Mouse (Mus musculus) liver, embryonic 15.5 days (tissue): ENCODE results near the gene Rapgef4. TPM values are rescaled to one million over a fixed set of nuclear protein-coding genes. Genes with fewer than 3 reads are reported as not detected.

Experiments
- ATAC-seq: fragments of 200-750 bp; cut with Nextera tagmentation; 2 replicates; pipeline ENCODE4 v1.8.0; 2017; ENCODE audit warnings: moderate number of reproducible peaks, mild to moderate bottlenecking, moderate library complexity; ENCODE audit not compliant: insufficient read depth
- H3K27ac ChIP-seq: fragments of 300-500 bp; sonication (generic); replicated peaks from 2 replicates; pipeline ENCODE4 v1.5.1; 2015; ENCODE audit warnings: mild to moderate bottlenecking, inconsistent platforms
- H3K27me3 ChIP-seq: fragments of 300-500 bp; sonication (generic); 2 replicates; pipeline ENCODE4 v1.6.1; 2015; ENCODE audit warnings: mild to moderate bottlenecking, inconsistent platforms
- H3K36me3 ChIP-seq: fragments of 300-500 bp; sonication (generic); replicated peaks from 2 replicates; pipeline ENCODE4 v1.6.1; 2015; ENCODE audit warnings: moderate library complexity, mild to moderate bottlenecking, inconsistent platforms
- H3K4me1 ChIP-seq: fragments of 300-500 bp; sonication (generic); replicated peaks from 2 replicates; pipeline ENCODE4 v1.6.1; 2015; ENCODE audit warnings: inconsistent platforms
- H3K4me2 ChIP-seq: fragments of 300-500 bp; sonication (generic); 2 replicates; pipeline ENCODE4 v1.6.1; 2015; ENCODE audit warnings: moderate library complexity, mild to moderate bottlenecking, inconsistent platforms
- H3K4me3 ChIP-seq: fragments of 300-500 bp; sonication (generic); replicated peaks from 2 replicates; pipeline ENCODE4 v1.5.1; 2015; ENCODE audit warnings: mild to moderate bottlenecking, inconsistent platforms
- H3K9ac ChIP-seq: fragments of 300-500 bp; sonication (generic); 2 replicates; pipeline ENCODE4 v1.6.1; 2015; ENCODE audit warnings: moderate library complexity, mild to moderate bottlenecking, inconsistent platforms
- H3K9me3 ChIP-seq: fragments of 300-500 bp; sonication (generic); replicated peaks from 2 replicates; pipeline ENCODE4 v1.6.1; 2016; ENCODE audit warnings: inconsistent platforms
- WGBS: fragments of 180-500 bp; shearing (Covaris S2); methylation state at CpG from one replicate; pipeline ENCODE4 v1.1.7; 2015; ENCODE audit warnings: mixed read lengths; ENCODE audit not compliant: insufficient replicate concordance; 5-methylcytosine and 5-hydroxymethylcytosine counted together
- polyA plus RNA-seq: library from polyadenylated mRNA; unstranded; fragments of >200 nt; fragmentation: Nextera tagmentation; extraction: Ambion mirVana; gene quantifications from 2 replicates; pipeline ENCODE4 v1.2.1, GENCODE M21; 2015

Rapgef4 gene
- 6.5 and 9.4 TPM in 2 replicates for polyA plus RNA-seq

- ATAC-seq, result no peak
- peak within 1 kb of the TSS; percentile 45 for H3K4me3 ChIP-seq
- H3K9me3 ChIP-seq, result no peaks in the 10 kb centered on the region
- peak within 1 kb of the TSS; percentile 25; the same call in 1 of the 2 replicates for H3K9ac ChIP-seq
- peaks cover 30% of the 10 kb centered on the region for H3K27me3 ChIP-seq
- WGBS, result 2% methylated on average over 52 of the region's 52 CpGs
- no peaks in the 10 kb centered on the region for H3K36me3 ChIP-seq
- peaks cover 6% of the 10 kb centered on the region; the same call in 1 of the 2 replicates for H3K4me1 ChIP-seq
- H3K27ac ChIP-seq, result no peak within 1 kb of the TSS
- peak within 1 kb of the TSS; percentile 70 for H3K4me2 ChIP-seq
Measured at GRCm38 (mm10) chr2:71980771-71981342, at the start of gene Rapgef4. Gene Rapgef4 (plus strand): TSS chr2:71981240.

- H3K27me3 ChIP-seq, result no peaks in the 10 kb centered on the region
- WGBS, result 81% methylated on average over 8 of the region's 8 CpGs
- no peak overlapping the region for H3K27ac ChIP-seq
- H3K4me1 ChIP-seq, result no peaks in the 10 kb centered on the region
- no peak overlapping the region for H3K9ac ChIP-seq
- H3K9me3 ChIP-seq, result no peaks in the 10 kb centered on the region
- H3K4me2 ChIP-seq, result no peak overlapping the region
- H3K36me3 ChIP-seq, result no peaks in the 10 kb centered on the region
- no peak overlapping the region for H3K4me3 ChIP-seq
- no peak for ATAC-seq
Measured at GRCm38 (mm10) chr2:71934046-71934445, 47.0 kb upstream of the Rapgef4 start.

- ATAC-seq, result no peak
- WGBS, result 50% methylated on average over 1 of the region's 1 CpGs
- H3K4me2 ChIP-seq, result no peak overlapping the region
- no peaks in the 10 kb centered on the region for H3K36me3 ChIP-seq
- no peak overlapping the region for H3K4me3 ChIP-seq
- H3K4me1 ChIP-seq, result no peaks in the 10 kb centered on the region
- H3K27ac ChIP-seq, result no peak overlapping the region
- no peak overlapping the region for H3K9ac ChIP-seq
- H3K9me3 ChIP-seq, result no peaks in the 10 kb centered on the region
- H3K27me3 ChIP-seq, result no peaks in the 10 kb centered on the region
Measured at GRCm38 (mm10) chr2:71936711-71937110, 44.3 kb upstream of the Rapgef4 start.

GRCm38 (mm10) chr2:71937649-71938308 is 43.3 kb upstream of the Rapgef4 start:
- 76% methylated on average over 3 of the region's 3 CpGs for WGBS
- no peaks in the 10 kb centered on the region for H3K9me3 ChIP-seq
- H3K27me3 ChIP-seq, result no peaks in the 10 kb centered on the region
- no peaks in the 10 kb centered on the region for H3K4me1 ChIP-seq
- H3K4me3 ChIP-seq, result no peak overlapping the region
- ATAC-seq, result no peak
- no peak overlapping the region for H3K9ac ChIP-seq
- H3K4me2 ChIP-seq, result no peak overlapping the region
- no peak overlapping the region for H3K27ac ChIP-seq
- H3K36me3 ChIP-seq, result no peaks in the 10 kb centered on the region

GRCm38 (mm10) chr2:71938716-71939393 is 42.2 kb upstream of the Rapgef4 start:
- H3K4me2 ChIP-seq, result no peak overlapping the region
- ATAC-seq, result no peak
- no peaks in the 10 kb centered on the region for H3K36me3 ChIP-seq
- no peak overlapping the region for H3K27ac ChIP-seq
- H3K9ac ChIP-seq, result no peak overlapping the region
- 51% methylated on average over 6 of the region's 6 CpGs for WGBS
- H3K4me1 ChIP-seq, result no peaks in the 10 kb centered on the region
- no peaks in the 10 kb centered on the region for H3K27me3 ChIP-seq
- no peaks in the 10 kb centered on the region for H3K9me3 ChIP-seq
- H3K4me3 ChIP-seq, result no peak overlapping the region

- no peak for ATAC-seq
- 69% methylated on average over 3 of the region's 3 CpGs for WGBS
- H3K4me3 ChIP-seq, result no peak overlapping the region
Measured at GRCm38 (mm10) chr2:71941005-71941720, 39.9 kb upstream of the Rapgef4 start.

GRCm38 (mm10) chr2:71941721-71942087 is 39.3 kb upstream of the Rapgef4 start:
- WGBS, result 72% methylated on average over 5 of the region's 5 CpGs
- H3K9ac ChIP-seq, result no peak overlapping the region
- no peak for ATAC-seq
- H3K27ac ChIP-seq, result no peak overlapping the region
- H3K27me3 ChIP-seq, result no peaks in the 10 kb centered on the region
- no peaks in the 10 kb centered on the region for H3K36me3 ChIP-seq
- no peaks in the 10 kb centered on the region for H3K9me3 ChIP-seq
- H3K4me1 ChIP-seq, result no peaks in the 10 kb centered on the region
- no peak overlapping the region for H3K4me2 ChIP-seq
- H3K4me3 ChIP-seq, result no peak overlapping the region

More at GRCm38 (mm10) chr2:71941005-71941720, 39.9 kb upstream of the Rapgef4 start:
- Histone ChIP-seq H3K27ac (no peak overlapping the region), H3K4me1 (no peaks in the 10 kb centered on the region), H3K9me3 (no peaks in the 10 kb centered on the region), H3K27me3 (no peaks in the 10 kb centered on the region), H3K9ac (no peak overlapping the region), H3K36me3 (no peaks in the 10 kb centered on the region), H3K4me2 (no peak overlapping the region)

GRCm38 (mm10) chr2:71951212-71951611 is 29.8 kb upstream of the Rapgef4 start:
- Histone ChIP-seq H3K4me3 (no peak overlapping the region), H3K27me3 (no peaks in the 10 kb centered on the region), H3K9me3 (no peaks in the 10 kb centered on the region), H3K4me1 (no peaks in the 10 kb centered on the region), H3K36me3 (no peaks in the 10 kb centered on the region), H3K27ac (no peak overlapping the region), H3K9ac (no peak overlapping the region), H3K4me2 (no peak overlapping the region)
- WGBS, result 70% methylated on average over 4 of the region's 4 CpGs
- ATAC-seq, result no peak

- no peak for ATAC-seq
- WGBS, result 24% methylated on average over 8 of the region's 8 CpGs
- Histone ChIP-seq H3K9me3 (no peaks in the 10 kb centered on the region), H3K9ac (no peak overlapping the region), H3K4me3 (no peak overlapping the region), H3K36me3 (no peaks in the 10 kb centered on the region), H3K27ac (no peak overlapping the region), H3K4me1 (no peaks in the 10 kb centered on the region), H3K4me2 (no peak overlapping the region), H3K27me3 (no peaks in the 10 kb centered on the region)
Measured at GRCm38 (mm10) chr2:71955637-71956036, 25.4 kb upstream of the Rapgef4 start.

- Histone ChIP-seq H3K9me3 (no peaks in the 10 kb centered on the region), H3K36me3 (no peaks in the 10 kb centered on the region), H3K27ac (no peak overlapping the region), H3K4me3 (no peak overlapping the region), H3K4me2 (no peak overlapping the region), H3K27me3 (no peaks in the 10 kb centered on the region), H3K4me1 (no peaks in the 10 kb centered on the region), H3K9ac (no peak overlapping the region)
- 63% methylated on average over 5 of the region's 5 CpGs for WGBS
- ATAC-seq, result no peak
Measured at GRCm38 (mm10) chr2:71956463-71956862, 24.6 kb upstream of the Rapgef4 start.

GRCm38 (mm10) chr2:71957951-71958350 is 23.1 kb upstream of the Rapgef4 start:
- Histone ChIP-seq H3K9me3 (no peaks in the 10 kb centered on the region), H3K27ac (no peak overlapping the region), H3K4me2 (no peak overlapping the region), H3K4me3 (no peak overlapping the region), H3K36me3 (no peaks in the 10 kb centered on the region), H3K27me3 (no peaks in the 10 kb centered on the region), H3K4me1 (no peaks in the 10 kb centered on the region), H3K9ac (no peak overlapping the region)
- 58% methylated on average over 1 of the region's 1 CpGs for WGBS
- no peak for ATAC-seq
